Mouse (Mus musculus) embryonic facial prominence, embryonic 14.5 days (tissue): ENCODE data around the gene Cpeb1. TPM values are rescaled to one million over a fixed set of nuclear protein-coding genes. Genes with fewer than 3 reads are reported as not detected.
A peak's percentile ranks its signal among the peaks of the same experiment; 100 is the strongest.

ENCODE experiments used
- ATAC-seq: fragments of 200-750 bp; cut with Nextera tagmentation; 2 replicates; pipeline ENCODE4 v1.8.0; 2017; ENCODE audit warnings: low read depth, moderate number of reproducible peaks, moderate TSS enrichment
- DNase-seq: peaks from one replicate; pipeline ENCODE4 v3.0.0-alpha.2; 2015; ENCODE audit warnings: low spot score
- H3K27ac ChIP-seq: fragments of 300-500 bp; sonication (generic); replicated peaks from 2 replicates; pipeline ENCODE4 v1.5.1; 2014; ENCODE audit warnings: low read depth, mild to moderate bottlenecking, low read length, moderate library complexity
- H3K27me3 ChIP-seq: fragments of 300-500 bp; sonication (generic); replicated peaks from 2 replicates; pipeline ENCODE4 v1.6.1; 2014; ENCODE audit warnings: low read length; ENCODE audit not compliant: control insufficient read depth, insufficient read depth
- H3K36me3 ChIP-seq: fragments of 300-500 bp; sonication (generic); 2 replicates; pipeline ENCODE4 v1.6.1; 2014; ENCODE audit warnings: low read length, mixed read lengths; ENCODE audit not compliant: control insufficient read depth, insufficient read depth
- H3K4me1 ChIP-seq: fragments of 300-500 bp; sonication (generic); 2 replicates; pipeline ENCODE4 v1.6.1; 2014; ENCODE audit warnings: antibody characterized with exemption, low read length; ENCODE audit not compliant: control insufficient read depth, insufficient read depth
- H3K4me2 ChIP-seq: fragments of 300-500 bp; sonication (generic); 2 replicates; pipeline ENCODE4 v1.6.1; 2014; ENCODE audit warnings: low read depth, mild to moderate bottlenecking, low read length, moderate library complexity, mixed read lengths
- H3K4me3 ChIP-seq: fragments of 300-500 bp; sonication (generic); 2 replicates; pipeline ENCODE4 v1.5.1; 2014; ENCODE audit warnings: low read depth, mild to moderate bottlenecking, low read length
- H3K9ac ChIP-seq: fragments of 300-500 bp; sonication (generic); 2 replicates; pipeline ENCODE4 v1.6.1; 2014; ENCODE audit warnings: low read depth, mild to moderate bottlenecking, low read length, moderate library complexity, mixed read lengths
- H3K9me3 ChIP-seq: fragments of 300-500 bp; sonication (generic); 2 replicates; pipeline ENCODE4 v1.6.1; 2016; ENCODE audit warnings: low read length; ENCODE audit not compliant: control insufficient read depth
- WGBS: fragments of 180-500 bp; shearing (Covaris S2); extraction: QIAGEN DNeasy Blood & Tissue Kit; methylation state at CpG from one replicate; pipeline ENCODE4 v1.1.7; 2014; 5-methylcytosine and 5-hydroxymethylcytosine counted together
- polyA plus RNA-seq: library from polyadenylated mRNA; unstranded; fragments of >200 nt; fragmentation: Nextera tagmentation; extraction: Ambion mirVana; gene quantifications from 2 replicates; pipeline ENCODE4 v1.2.1, GENCODE M21; 2014

Cpeb1 gene
- 2.4 and 3.4 TPM in 2 replicates for polyA plus RNA-seq

- DNase-seq (peak; percentile 72), ATAC-seq (peak; percentile 64)
- H3K27me3 ChIP-seq = peaks cover 78% of the 10 kb centered on the region
- H3K36me3 ChIP-seq = no peaks in the 10 kb centered on the region
- WGBS = 1% methylated on average over 25 of the region's 28 CpGs
- H3K4me2 ChIP-seq = peak within 1 kb of the TSS; percentile 90
- H3K27ac ChIP-seq = no peak within 1 kb of the TSS
- peak within 1 kb of the TSS; percentile 53 for H3K4me3 ChIP-seq
- H3K4me1 ChIP-seq = peaks cover 18% of the 10 kb centered on the region
- no peaks in the 10 kb centered on the region for H3K9me3 ChIP-seq
- peak within 1 kb of the TSS; percentile 48 for H3K9ac ChIP-seq
These were observed at the start of gene Cpeb1 for GRCm38 (mm10) chr7:81455155-81455651. Gene Cpeb1 (minus strand): TSS chr7:81455465.

DNA sequence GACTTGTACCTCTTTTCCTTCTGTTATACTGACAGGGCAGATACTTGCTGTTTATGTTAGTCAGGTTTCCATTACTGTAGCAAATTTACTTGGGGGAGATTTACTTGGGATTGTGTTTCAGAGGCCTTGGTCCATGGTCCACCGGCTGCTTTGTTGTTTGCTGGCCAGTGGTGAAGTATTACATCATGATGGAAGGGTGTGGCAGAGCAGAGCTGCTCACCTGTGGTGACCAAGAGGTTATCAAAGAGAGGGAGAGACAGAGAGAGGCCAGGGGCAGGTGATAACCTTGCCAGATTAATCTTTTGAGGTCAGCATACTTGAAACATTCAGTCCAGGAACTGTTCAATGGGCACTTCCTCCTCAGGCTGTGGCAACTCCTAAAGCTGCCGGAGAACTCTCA lies 45.8 kb upstream of the Cpeb1 start:
- no peaks in the 10 kb centered on the region for H3K9me3 ChIP-seq
- no peak overlapping the region for H3K27ac ChIP-seq
- no peaks in the 10 kb centered on the region for H3K36me3 ChIP-seq
- no peak for DNase-seq
- no peak overlapping the region for H3K4me2 ChIP-seq
- no peaks in the 10 kb centered on the region for H3K4me1 ChIP-seq
- ATAC-seq = no peak
- 72% methylated on average over 2 of the region's 2 CpGs for WGBS
- H3K4me3 ChIP-seq = no peak overlapping the region
- H3K27me3 ChIP-seq = 0 out of 2 replicates have a peak, but pooled peaks cover under 1% of the 10 kb centered on the region
- no peak overlapping the region for H3K9ac ChIP-seq

GRCm38 (mm10) chr7:81498181-81498580 lies 42.9 kb upstream of the Cpeb1 start, which contains the start of gene BC048679:
Gene BC048679 (minus strand): TSS chr7:81498281.
- Histone ChIP-seq H3K4me2 (no peak within 1 kb of the TSS), H3K27me3 (peaks cover 19% of the 10 kb centered on the region; the same call in 1 of the 2 replicates), H3K9ac (no peak within 1 kb of the TSS), H3K4me1 (no peaks in the 10 kb centered on the region), H3K36me3 (no peaks in the 10 kb centered on the region), H3K27ac (no peak within 1 kb of the TSS), H3K9me3 (no peaks in the 10 kb centered on the region), H3K4me3 (no peak within 1 kb of the TSS)
- DNase-seq (no peak), ATAC-seq (no peak)
- 61% methylated on average over 7 of the region's 7 CpGs for WGBS

GRCm38 (mm10) chr7:81497171-81497570 lies 41.9 kb upstream of the Cpeb1 start:
- Histone ChIP-seq H3K36me3 (no peaks in the 10 kb centered on the region), H3K9ac (no peak overlapping the region), H3K4me3 (no peak overlapping the region), H3K27me3 (peaks cover 19% of the 10 kb centered on the region; the same call in 1 of the 2 replicates), H3K4me2 (no peak overlapping the region), H3K27ac (no peak overlapping the region), H3K9me3 (no peaks in the 10 kb centered on the region), H3K4me1 (no peaks in the 10 kb centered on the region)
- DNase-seq (peak; percentile 10), ATAC-seq (no peak)
- WGBS = 19% methylated on average over 6 of the region's 6 CpGs

DNA sequence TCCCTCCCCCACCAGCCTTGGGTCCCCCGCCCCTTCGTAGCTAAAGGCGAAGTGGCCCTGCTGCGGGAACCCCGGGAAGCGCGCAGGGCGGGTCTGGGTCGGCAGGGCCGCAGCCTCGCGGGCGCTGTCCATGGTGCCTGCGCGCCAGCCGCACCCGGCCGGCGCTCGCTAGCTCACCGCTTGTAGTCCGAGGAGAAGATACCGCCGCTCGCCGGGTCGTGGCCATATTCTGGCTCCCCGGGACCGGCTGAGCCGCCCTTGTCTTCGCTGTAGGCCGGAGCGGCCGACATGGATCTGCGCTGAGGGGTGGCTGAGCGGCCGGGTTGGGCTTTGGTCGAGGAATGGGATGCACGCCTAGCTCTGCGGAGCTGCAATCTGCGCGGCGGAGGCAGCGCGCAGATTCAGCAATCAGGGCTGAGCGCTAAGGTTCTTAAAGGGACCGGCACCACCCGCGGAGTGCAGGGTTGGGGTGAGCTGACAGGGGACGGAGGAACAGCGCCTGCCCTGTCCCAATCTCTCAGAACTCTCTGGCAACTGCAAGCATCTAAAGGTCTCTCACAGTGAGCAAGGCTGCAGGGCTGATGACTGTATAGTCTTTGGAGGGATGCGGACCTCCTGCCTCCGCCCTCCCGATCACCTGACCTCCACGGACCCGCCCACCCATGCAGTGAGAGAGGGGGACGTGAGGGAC lies 38.2 kb upstream of the Cpeb1 start, which contains the start of gene Ap3b2:
Gene Ap3b2 (minus strand): TSS at position 595 of the 691 bp plus-strand sequence.
- Histone ChIP-seq H3K27ac (no peak within 1 kb of the TSS), H3K9ac (peak within 1 kb of the TSS; percentile 43; the same call in 1 of the 2 replicates), H3K27me3 (peaks cover 19% of the 10 kb centered on the region; the same call in 1 of the 2 replicates), H3K4me1 (no peaks in the 10 kb centered on the region), H3K4me3 (peak within 1 kb of the TSS; percentile 50), H3K4me2 (peak within 1 kb of the TSS; percentile 88), H3K36me3 (no peaks in the 10 kb centered on the region), H3K9me3 (no peaks in the 10 kb centered on the region)
- ATAC-seq = peak; percentile 88
- under 1% methylated on average over 43 of the region's 57 CpGs for WGBS
- peak; percentile 81 for DNase-seq

DNA sequence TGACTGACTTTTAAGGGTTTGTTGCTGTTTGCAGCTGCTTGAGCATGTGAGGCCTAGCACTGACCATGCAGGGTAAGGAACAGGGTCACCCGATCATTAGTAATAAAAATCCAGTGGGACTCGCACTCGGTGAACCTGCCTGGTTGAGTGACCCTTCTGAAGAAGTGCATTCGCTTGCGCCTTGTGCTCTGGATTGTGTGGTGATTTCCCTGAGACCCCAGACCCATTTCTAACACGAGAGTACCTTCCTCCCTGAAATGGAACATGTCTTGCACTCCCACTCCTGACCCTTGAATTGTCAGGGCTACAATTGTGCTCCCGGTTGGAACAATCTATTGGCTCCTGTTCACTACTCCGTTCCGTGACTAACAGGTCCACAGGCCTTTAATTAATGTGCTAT lies 37.4 kb upstream of the Cpeb1 start:
- H3K36me3 ChIP-seq = no peaks in the 10 kb centered on the region
- peaks cover 19% of the 10 kb centered on the region; the same call in 1 of the 2 replicates for H3K27me3 ChIP-seq
- H3K9me3 ChIP-seq = no peaks in the 10 kb centered on the region
- peak overlapping the region; percentile 50; the same call in 1 of the 2 replicates for H3K4me3 ChIP-seq
- ATAC-seq (no peak), DNase-seq (no peak)
- no peak overlapping the region for H3K27ac ChIP-seq
- H3K4me2 ChIP-seq = peak overlapping the region; percentile 88; the same call in 1 of the 2 replicates
- H3K9ac ChIP-seq = no peak overlapping the region
- WGBS = 45% methylated on average over 9 of the region's 9 CpGs
- H3K4me1 ChIP-seq = no peaks in the 10 kb centered on the region

DNA sequence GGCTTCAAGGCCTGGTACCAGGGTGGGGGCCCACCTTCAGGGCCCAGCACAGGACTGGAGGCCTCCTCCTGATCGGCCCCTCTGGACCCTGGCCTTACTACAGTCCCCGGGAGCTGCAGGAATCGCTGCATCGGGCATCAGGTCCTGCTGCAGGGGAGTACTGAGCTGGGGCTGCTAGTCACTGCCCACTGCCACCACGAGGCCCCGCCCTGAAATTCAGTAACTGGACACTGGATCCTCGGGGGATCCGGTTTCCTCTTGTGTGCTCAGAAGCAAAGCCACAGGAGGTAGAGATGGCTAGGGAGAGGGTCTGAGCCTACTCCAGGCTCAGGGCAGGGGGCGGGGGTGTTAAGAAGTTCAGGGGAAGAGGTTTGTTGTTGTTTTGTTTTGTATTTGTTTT lies 34.4 kb upstream of the Cpeb1 start:
- Histone ChIP-seq H3K27ac (no peak overlapping the region), H3K4me3 (no peak overlapping the region), H3K4me2 (no peak overlapping the region), H3K36me3 (no peaks in the 10 kb centered on the region), H3K9ac (no peak overlapping the region; the same call in 1 of the 2 replicates), H3K4me1 (no peaks in the 10 kb centered on the region), H3K9me3 (no peaks in the 10 kb centered on the region), H3K27me3 (peaks cover 8% of the 10 kb centered on the region; the same call in 1 of the 2 replicates)
- WGBS = 8% methylated on average over 9 of the region's 9 CpGs
- DNase-seq = no peak
- no peak for ATAC-seq

DNA sequence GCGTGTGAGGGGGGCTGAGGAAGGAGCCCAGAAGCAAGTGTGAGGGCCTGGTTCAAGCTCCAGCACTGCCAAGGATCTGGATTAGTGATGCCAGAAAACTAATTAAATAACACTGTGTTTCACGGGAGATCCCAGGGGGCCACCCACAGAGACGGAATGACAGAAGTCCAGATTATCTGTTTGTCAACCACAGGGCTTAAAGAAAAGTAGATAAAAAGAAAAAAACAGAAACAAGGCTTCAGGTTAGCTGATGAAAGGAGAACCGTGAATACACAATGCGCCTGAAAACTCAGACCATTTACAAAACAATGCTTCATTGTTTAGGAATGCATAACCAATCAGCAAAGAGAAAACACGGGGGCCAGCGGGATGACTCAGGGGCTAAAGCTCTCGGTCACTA lies 25.5 kb upstream of the Cpeb1 start:
- H3K27me3 ChIP-seq = peaks cover 16% of the 10 kb centered on the region
- H3K4me2 ChIP-seq = no peak overlapping the region
- no peak overlapping the region for H3K27ac ChIP-seq
- DNase-seq = peak; percentile 26
- H3K4me3 ChIP-seq = no peak overlapping the region
- WGBS = 6% methylated on average over 8 of the region's 8 CpGs
- H3K9ac ChIP-seq = no peak overlapping the region
- peaks cover 5% of the 10 kb centered on the region; the same call in 1 of the 2 replicates for H3K4me1 ChIP-seq
- H3K9me3 ChIP-seq = no peaks in the 10 kb centered on the region
- H3K36me3 ChIP-seq = no peaks in the 10 kb centered on the region
- ATAC-seq = no peak
